Mouse (Mus musculus): Measurements from ENCODE around the gene Gabra5. TPM values are rescaled to one million over a fixed set of nuclear protein-coding genes. Genes with fewer than 3 reads are reported as not detected.

The Gabra5 gene
- polyA plus RNA-seq, 1 experiment, result not detected

- no peak overlapping the region for H3K4me3 ChIP-seq (ENCODE audit: insufficient read depth, low read depth, low read length)
- no peak overlapping the region for H3K27ac ChIP-seq (ENCODE audit: insufficient read depth, low read depth, low read length)
- WGBS, result 40% methylated on average over 6 of the region's 6 CpGs
- H3K4me1 ChIP-seq (ENCODE audit: control insufficient read depth, insufficient read depth, low read length), result no peaks in the 10 kb centered on the region
- TF ChIP-seq POLR2A (IDR thresholded peaks at IDR 0.05; ENCODE audit: insufficient read depth, low read depth, low read length) (no peak), CTCF (IDR thresholded peaks at IDR 0.05; ENCODE audit: insufficient read depth, low read depth, low read length) (no peak)
Observed at GRCm38 (mm10) chr7:57486907-57487306, 23.0 kb downstream of the Gabra5 start.

GRCm38 (mm10) chr7:57482896-57483295 lies 27.0 kb downstream of the Gabra5 start:
- Histone ChIP-seq H3K4me3 (ENCODE audit: insufficient read depth, low read depth, low read length) (no peak overlapping the region), H3K4me1 (ENCODE audit: control insufficient read depth, insufficient read depth, low read length) (no peaks in the 10 kb centered on the region), H3K27ac (ENCODE audit: insufficient read depth, low read depth, low read length) (no peak overlapping the region)
- TF ChIP-seq POLR2A (IDR thresholded peaks at IDR 0.05; ENCODE audit: insufficient read depth, low read depth, low read length) (no peak), CTCF (IDR thresholded peaks at IDR 0.05; ENCODE audit: insufficient read depth, low read depth, low read length) (no peak)

GRCm38 (mm10) chr7:57473811-57474525 lies 35.9 kb downstream of the Gabra5 start:
- Histone ChIP-seq H3K4me1 (ENCODE audit: control insufficient read depth, insufficient read depth, low read length) (peaks cover 2% of the 10 kb centered on the region), H3K4me3 (ENCODE audit: insufficient read depth, low read depth, low read length) (no peak overlapping the region), H3K27ac (ENCODE audit: insufficient read depth, low read depth, low read length) (no peak overlapping the region)
- TF ChIP-seq CTCF (IDR thresholded peaks at IDR 0.05; ENCODE audit: insufficient read depth, low read depth, low read length) (no peak), POLR2A (IDR thresholded peaks at IDR 0.05; ENCODE audit: insufficient read depth, low read depth, low read length) (no peak)
- 83% methylated on average over 4 of the region's 4 CpGs for WGBS

GRCm38 (mm10) chr7:57471316-57471715 lies 38.5 kb downstream of the Gabra5 start:
- Histone ChIP-seq H3K27ac (ENCODE audit: insufficient read depth, low read depth, low read length) (no peak overlapping the region), H3K4me3 (ENCODE audit: insufficient read depth, low read depth, low read length) (no peak overlapping the region), H3K4me1 (ENCODE audit: control insufficient read depth, insufficient read depth, low read length) (peaks cover 2% of the 10 kb centered on the region)
- TF ChIP-seq POLR2A (IDR thresholded peaks at IDR 0.05; ENCODE audit: insufficient read depth, low read depth, low read length) (no peak), CTCF (IDR thresholded peaks at IDR 0.05; ENCODE audit: insufficient read depth, low read depth, low read length) (no peak)
- WGBS, result 100% methylated on average over 1 of the region's 1 CpGs

GRCm38 (mm10) chr7:57460354-57460753 lies 49.5 kb downstream of the Gabra5 start:
- Histone ChIP-seq H3K4me3 (ENCODE audit: insufficient read depth, low read depth, low read length) (no peak overlapping the region), H3K4me1 (ENCODE audit: control insufficient read depth, insufficient read depth, low read length) (no peaks in the 10 kb centered on the region)
- WGBS, result 67% methylated on average over 5 of the region's 5 CpGs

GRCm38 (mm10) chr7:57448239-57448638 lies 61.6 kb downstream of the Gabra5 start:
- Histone ChIP-seq H3K27ac (ENCODE audit: insufficient read depth, low read depth, low read length) (no peak overlapping the region), H3K4me3 (ENCODE audit: insufficient read depth, low read depth, low read length) (no peak overlapping the region), H3K4me1 (ENCODE audit: control insufficient read depth, insufficient read depth, low read length) (no peaks in the 10 kb centered on the region)
- TF ChIP-seq CTCF (IDR thresholded peaks at IDR 0.05; ENCODE audit: insufficient read depth, low read depth, low read length) (no peak), POLR2A (IDR thresholded peaks at IDR 0.05; ENCODE audit: insufficient read depth, low read depth, low read length) (no peak)
- 29% methylated on average over 1 of the region's 1 CpGs for WGBS

More at GRCm38 (mm10) chr7:57460354-57460753, 49.5 kb downstream of the Gabra5 start:
- no peak for TF ChIP-seq POLR2A (IDR thresholded peaks at IDR 0.05; ENCODE audit: insufficient read depth, low read depth, low read length)
- TF ChIP-seq CTCF (IDR thresholded peaks at IDR 0.05; ENCODE audit: insufficient read depth, low read depth, low read length), result no peak
- H3K27ac ChIP-seq (ENCODE audit: insufficient read depth, low read depth, low read length), result no peak overlapping the region

- no peak for TF ChIP-seq POLR2A (IDR thresholded peaks at IDR 0.05; ENCODE audit: insufficient read depth, low read depth, low read length)
- TF ChIP-seq CTCF (IDR thresholded peaks at IDR 0.05; ENCODE audit: insufficient read depth, low read depth, low read length), result no peak
- Histone ChIP-seq H3K4me3 (ENCODE audit: insufficient read depth, low read depth, low read length) (no peak overlapping the region), H3K27ac (ENCODE audit: insufficient read depth, low read depth, low read length) (no peak overlapping the region), H3K4me1 (ENCODE audit: control insufficient read depth, insufficient read depth, low read length) (0 out of 2 replicates have a peak, but pooled peaks cover 2% of the 10 kb centered on the region)
- whole genome bisulfite sequencing, result 60% methylated on average over 1 of the region's 1 CpGs
Observed at GRCm38 (mm10) chr7:57422675-57423074, 87.2 kb downstream of the Gabra5 start.

- TF ChIP-seq POLR2A (IDR thresholded peaks at IDR 0.05; ENCODE audit: insufficient read depth, low read depth, low read length) (no peak), CTCF (IDR thresholded peaks at IDR 0.05; ENCODE audit: insufficient read depth, low read depth, low read length) (no peak)
- Histone ChIP-seq H3K4me1 (ENCODE audit: control insufficient read depth, insufficient read depth, low read length) (0 out of 2 replicates have a peak, but pooled peaks cover 2% of the 10 kb centered on the region), H3K27ac (ENCODE audit: insufficient read depth, low read depth, low read length) (no peak overlapping the region), H3K4me3 (ENCODE audit: insufficient read depth, low read depth, low read length) (no peak overlapping the region)
- 89% methylated on average over 1 of the region's 1 CpGs for WGBS
Observed at GRCm38 (mm10) chr7:57421044-57421443, 88.8 kb downstream of the Gabra5 start.

GRCm38 (mm10) chr7:57419392-57419791 lies 90.5 kb downstream of the Gabra5 start, which contains the start of gene Gabrb3:
Gene Gabrb3, plus strand, starts transcription at chr7:57419692.
- WGBS, result 91% methylated on average over 2 of the region's 2 CpGs
- TF ChIP-seq POLR2A (IDR thresholded peaks at IDR 0.05; ENCODE audit: insufficient read depth, low read depth, low read length), result no peak
- TF ChIP-seq CTCF (IDR thresholded peaks at IDR 0.05; ENCODE audit: insufficient read depth, low read depth, low read length), result no peak
- Histone ChIP-seq H3K27ac (ENCODE audit: insufficient read depth, low read depth, low read length) (no peak within 1 kb of the TSS), H3K4me1 (ENCODE audit: control insufficient read depth, insufficient read depth, low read length) (0 out of 2 replicates have a peak, but pooled peaks cover 2% of the 10 kb centered on the region), H3K4me3 (ENCODE audit: insufficient read depth, low read depth, low read length) (no peak within 1 kb of the TSS)
